In genomic region chr12:47954330-47954729, GRCm38 (mm10) we compare ENCODE assay signal across 27 mouse cellular contexts.
"Had no signal": no experiment of that assay in that cellular context is flagged by ENCODE, and none has a peak within 500 bp of the region (broad histone marks: within the 10 kb centered on the region; RNA-seq: fewer than 3 reads in every experiment).

No protein-coding gene starts in this region.

- H3K27me3 ChIP-seq: heart, embryonic 13.5 days; heart, embryonic 15.5 days; hindbrain, embryonic 13.5 days; hindbrain, embryonic 15.5 days; kidney, embryonic 15.5 days; limb, embryonic 12.5 days had no signal

- H3K9ac ChIP-seq: heart, embryonic 13.5 days; heart, embryonic 15.5 days; hindbrain, embryonic 13.5 days; hindbrain, embryonic 15.5 days; kidney, embryonic 15.5 days; limb, embryonic 12.5 days had no signal

- H3K4me2 ChIP-seq: heart, embryonic 13.5 days; heart, embryonic 15.5 days; hindbrain, embryonic 13.5 days; hindbrain, embryonic 15.5 days; kidney, embryonic 15.5 days; limb, embryonic 12.5 days; liver, embryonic 11.5 days had no signal

- H3K27ac ChIP-seq: gastrocnemius, adult 2 months; heart, embryonic 10.5 days; heart, embryonic 13.5 days; heart, embryonic 15.5 days; hindbrain, embryonic 13.5 days; hindbrain, embryonic 15.5 days; hindbrain, postnatal 0 days; kidney, embryonic 15.5 days; kidney, postnatal 0 days; left cerebral cortex, adult 2 months; limb, embryonic 10.5 days; limb, embryonic 12.5 days had no signal

- ATAC-seq: hindbrain, postnatal 0 days; intestine, embryonic 16.5 days had no signal

- H3K4me3 ChIP-seq: gastrocnemius, adult 2 months; heart, embryonic 10.5 days; heart, embryonic 13.5 days; heart, embryonic 15.5 days; hindbrain, embryonic 13.5 days; hindbrain, embryonic 15.5 days; kidney, embryonic 15.5 days; left cerebral cortex, adult 2 months; limb, embryonic 10.5 days; limb, embryonic 12.5 days had no signal

- H3K4me1 ChIP-seq: heart, embryonic 10.5 days; heart, embryonic 13.5 days; heart, embryonic 15.5 days; hindbrain, embryonic 13.5 days; hindbrain, embryonic 15.5 days; kidney, embryonic 15.5 days; limb, embryonic 10.5 days; limb, embryonic 12.5 days had no signal

- H3K36me3 ChIP-seq: heart, embryonic 10.5 days; heart, embryonic 13.5 days; heart, embryonic 15.5 days; hindbrain, embryonic 13.5 days; hindbrain, embryonic 15.5 days; kidney, embryonic 15.5 days; limb, embryonic 10.5 days; limb, embryonic 12.5 days had no signal

- DNase-seq: gastrocnemius, adult 2 months; gastrocnemius, postnatal 10 days; gastrocnemius, postnatal 25 days; heart, adult 18-20 months; heart, postnatal 14 days; heart, postnatal 36 days; kidney, adult 11 months; kidney, adult 2 months; kidney, adult 9 months; kidney, postnatal 14 days; kidney, postnatal 36 days; layer of hippocampus, adult 9-11 months; layer of hippocampus, postnatal 36 days; liver had no signal

- H3K9me3 ChIP-seq: heart, embryonic 10.5 days; heart, embryonic 13.5 days; heart, embryonic 15.5 days; hindbrain, embryonic 15.5 days; limb, embryonic 10.5 days; limb, embryonic 12.5 days had no signal
